8 mouse cellular contexts compared by ENCODE assay signal in the genomic region with DNA sequence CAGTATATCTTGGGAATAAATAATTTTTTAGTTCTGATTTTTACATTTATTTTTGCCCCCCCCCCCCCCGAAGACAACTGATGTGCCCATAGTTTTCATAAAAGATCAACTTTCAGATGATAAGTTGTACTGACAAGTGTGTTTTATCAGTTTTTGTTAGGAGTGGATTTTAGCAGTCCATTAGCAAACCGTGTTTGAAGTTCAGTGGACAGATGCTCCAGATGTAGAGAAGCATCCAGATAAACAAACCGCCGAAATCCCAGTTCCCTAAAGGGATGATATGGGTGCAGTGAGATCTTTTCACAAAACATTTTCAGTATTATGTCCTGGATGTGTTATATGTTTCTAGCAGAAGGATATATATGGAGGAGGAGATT. TPM values are rescaled to one million over a fixed set of nuclear protein-coding genes. Genes with fewer than 3 reads are reported as not detected.
DNase-seq lines count a peak whose midpoint lies in the region; ATAC-seq and TF ChIP-seq lines count a peak whose summit lies in the region.

No protein-coding gene starts in this region.

- no peaks in the 10 kb centered on the region for H3K9me3 ChIP-seq in lung, embryonic 15.5 days
- H3K9me3 ChIP-seq in intestine, postnatal 0 days (ENCODE audit: control insufficient read depth): no peaks in the 10 kb centered on the region
- H3K9me3 ChIP-seq in neural tube, embryonic 13.5 days: no peaks in the 10 kb centered on the region

- TF ChIP-seq POLR2A in embryonic fibroblast, embryonic 13.5 days (IDR thresholded peaks at IDR 0.05; ENCODE audit: low read depth, low read length): no peak

- no peak for ATAC-seq in lung, embryonic 15.5 days (ENCODE audit: borderline replicate concordance, extremely low read depth, low FRiP score, low TSS enrichment)
- ATAC-seq in intestine, postnatal 0 days: no peak
- ATAC-seq in neural tube, embryonic 13.5 days (ENCODE audit: low read depth): no peak

- 9% methylated on average over 4 of the region's 4 CpGs for WGBS in lung, embryonic 15.5 days
- 32% methylated on average over 4 of the region's 4 CpGs for WGBS in intestine, postnatal 0 days
- 39% methylated on average over 4 of the region's 4 CpGs for WGBS in neural tube, embryonic 13.5 days

- peak overlapping the region; percentile 64 for H3K4me3 ChIP-seq in lung, embryonic 15.5 days
- H3K4me3 ChIP-seq in embryonic fibroblast, embryonic 13.5 days (ENCODE audit: insufficient read depth, low read length): peak overlapping the region; percentile 77; the same call in 1 of the 2 replicates
- H3K4me3 ChIP-seq in intestine, postnatal 0 days (ENCODE audit: low read depth, low read length): peak overlapping the region; percentile 66
- peak overlapping the region; percentile 54 for H3K4me3 ChIP-seq in neural tube, embryonic 13.5 days

- H3K4me1 ChIP-seq in lung, embryonic 15.5 days: no peaks in the 10 kb centered on the region
- no peaks in the 10 kb centered on the region; the same call in 1 of the 2 replicates for H3K4me1 ChIP-seq in embryonic fibroblast, embryonic 13.5 days (ENCODE audit: control insufficient read depth, insufficient read depth, low read length)
- no peaks in the 10 kb centered on the region for H3K4me1 ChIP-seq in intestine, postnatal 0 days (replicated peaks; ENCODE audit: control insufficient read depth, insufficient read depth, low read length)
- H3K4me1 ChIP-seq in neural tube, embryonic 13.5 days (replicated peaks): peaks cover 7% of the 10 kb centered on the region

- no peak for TF ChIP-seq CTCF in embryonic fibroblast, embryonic 13.5 days (IDR thresholded peaks at IDR 0.05; ENCODE audit: borderline replicate concordance, insufficient read depth, low read length)
- no peak for TF ChIP-seq CTCF in intestine, postnatal 0 days (IDR thresholded peaks at IDR 0.05; ENCODE audit: low read depth)

- no peaks in the 10 kb centered on the region for H3K27me3 ChIP-seq in lung, embryonic 15.5 days
- no peaks in the 10 kb centered on the region for H3K27me3 ChIP-seq in intestine, postnatal 0 days (replicated peaks; ENCODE audit: control insufficient read depth, insufficient read depth, low read length)
- H3K27me3 ChIP-seq in neural tube, embryonic 13.5 days: no peaks in the 10 kb centered on the region

- peak overlapping the region; percentile 89 for H3K4me2 ChIP-seq in lung, embryonic 15.5 days
- peak overlapping the region; percentile 79 for H3K4me2 ChIP-seq in intestine, postnatal 0 days (replicated peaks; ENCODE audit: low read depth)
- peak overlapping the region; percentile 72 for H3K4me2 ChIP-seq in neural tube, embryonic 13.5 days

- no peak for DNase-seq in lung, adult 18-20 months
- no peak for DNase-seq in adrenal gland, postnatal 14 days
- DNase-seq in right cerebral cortex, postnatal 14 days: no peak
- no peak for DNase-seq in adrenal gland, adult 2 months

- H3K36me3 ChIP-seq in lung, embryonic 15.5 days: peaks cover 17% of the 10 kb centered on the region
- H3K36me3 ChIP-seq in intestine, postnatal 0 days (ENCODE audit: control insufficient read depth, insufficient read depth): peaks cover 4% of the 10 kb centered on the region
- H3K36me3 ChIP-seq in neural tube, embryonic 13.5 days: peaks cover 17% of the 10 kb centered on the region

- peak overlapping the region; percentile 89; the same call in 1 of the 2 replicates for H3K27ac ChIP-seq in lung, embryonic 15.5 days
- no peak overlapping the region for H3K27ac ChIP-seq in embryonic fibroblast, embryonic 13.5 days (ENCODE audit: insufficient read depth, low read length)
- H3K27ac ChIP-seq in intestine, postnatal 0 days (ENCODE audit: low read depth, low read length): no peak overlapping the region
- peak overlapping the region; percentile 96; the same call in 1 of the 2 replicates for H3K27ac ChIP-seq in neural tube, embryonic 13.5 days (replicated peaks)

- H3K9ac ChIP-seq in lung, embryonic 15.5 days: 0 out of 2 replicates have a peak overlapping the region, but pooled peaks have one; percentile 71
- peak overlapping the region; percentile 61; the same call in 1 of the 2 replicates for H3K9ac ChIP-seq in intestine, postnatal 0 days (ENCODE audit: low read depth, low read length)
- peak overlapping the region; percentile 74 for H3K9ac ChIP-seq in neural tube, embryonic 13.5 days

RNA-seq across cellular contexts. Expression of a gene that starts 1.5 kb away (rescaled TPM):
- 5.5 and 5.8 TPM in 2 replicates for polyA plus RNA-seq in lung, embryonic 15.5 days (2015; fragmentation: Nextera tagmentation; extraction: Ambion mirVana)
- polyA plus RNA-seq in embryonic fibroblast, embryonic 13.5 days (2011; ENCODE audit: insufficient read length, low read depth, missing spikeins): 3.0 and 4.2 TPM in 2 replicates
- polyA plus RNA-seq in intestine, postnatal 0 days (2015; fragmentation: Nextera tagmentation; extraction: Ambion mirVana): 1.9 and 2.8 TPM in 2 replicates
- polyA plus RNA-seq in neural tube, embryonic 13.5 days (2015; fragmentation: Nextera tagmentation; extraction: Ambion mirVana): 4.1 and 4.9 TPM in 2 replicates
- 40.7 and 45.5 TPM in 2 replicates for total RNA-seq in adrenal gland, postnatal 14 days (2021)
- 10 to 100 TPM; 18.3 to 30.5 TPM for total RNA-seq in adrenal gland, adult 2 months (2021)
- 0.54 and 0.91 TPM in 2 replicates for polyA plus RNA-seq in adrenal gland, adult 2 months (2012; rRNA removed)

RNA-seq across cellular contexts. Expression of a gene that starts 18.5 kb away (rescaled TPM):
- polyA plus RNA-seq in lung, embryonic 15.5 days (2015; fragmentation: Nextera tagmentation; extraction: Ambion mirVana): 265 and 271 TPM in 2 replicates
- 391 and 422 TPM in 2 replicates for polyA plus RNA-seq in embryonic fibroblast, embryonic 13.5 days (2011; ENCODE audit: insufficient read length, low read depth, missing spikeins)
- 95.3 and 101 TPM in 2 replicates for polyA plus RNA-seq in intestine, postnatal 0 days (2015; fragmentation: Nextera tagmentation; extraction: Ambion mirVana)
- polyA plus RNA-seq in neural tube, embryonic 13.5 days (2015; fragmentation: Nextera tagmentation; extraction: Ambion mirVana): 306 and 322 TPM in 2 replicates
- 210 and 212 TPM in 2 replicates for total RNA-seq in adrenal gland, postnatal 14 days (2021)
- total RNA-seq in adrenal gland, adult 2 months (2021): 100 to 1,000 TPM; 155 to 210 TPM
- 353 and 361 TPM in 2 replicates for polyA plus RNA-seq in adrenal gland, adult 2 months (2012; rRNA removed)

RNA-seq across cellular contexts. Expression of a gene that starts 26.6 kb away (rescaled TPM):
- 368 and 400 TPM in 2 replicates for polyA plus RNA-seq in lung, embryonic 15.5 days (2015; fragmentation: Nextera tagmentation; extraction: Ambion mirVana)
- polyA plus RNA-seq in embryonic fibroblast, embryonic 13.5 days (2011; ENCODE audit: insufficient read length, low read depth, missing spikeins): 88.3 and 102 TPM in 2 replicates
- polyA plus RNA-seq in intestine, postnatal 0 days (2015; fragmentation: Nextera tagmentation; extraction: Ambion mirVana): 286 and 294 TPM in 2 replicates
- polyA plus RNA-seq in neural tube, embryonic 13.5 days (2015; fragmentation: Nextera tagmentation; extraction: Ambion mirVana): 302 and 308 TPM in 2 replicates
- 102 and 105 TPM in 2 replicates for total RNA-seq in adrenal gland, postnatal 14 days (2021)
- 100 to 1,000 TPM in 1 of 2 experiments, 10 to 100 TPM in 1; 86.6 to 112 TPM for total RNA-seq in adrenal gland, adult 2 months (2021)
- 3.9 and 4.2 TPM in 2 replicates for polyA plus RNA-seq in adrenal gland, adult 2 months (2012; rRNA removed)

RNA-seq across cellular contexts. Expression of a gene that starts 26.9 kb away (rescaled TPM):
- polyA plus RNA-seq in lung, embryonic 15.5 days (2015; fragmentation: Nextera tagmentation; extraction: Ambion mirVana): 14.6 and 16.3 TPM in 2 replicates
- polyA plus RNA-seq in embryonic fibroblast, embryonic 13.5 days (2011; ENCODE audit: insufficient read length, low read depth, missing spikeins): 14.0 and 14.1 TPM in 2 replicates
- 15.8 and 20.3 TPM in 2 replicates for polyA plus RNA-seq in intestine, postnatal 0 days (2015; fragmentation: Nextera tagmentation; extraction: Ambion mirVana)
- polyA plus RNA-seq in neural tube, embryonic 13.5 days (2015; fragmentation: Nextera tagmentation; extraction: Ambion mirVana): 6.7 and 7.4 TPM in 2 replicates
- total RNA-seq in adrenal gland, postnatal 14 days (2021): 27.5 and 33.1 TPM in 2 replicates
- total RNA-seq in adrenal gland, adult 2 months (2021): 10 to 100 TPM; 39.3 to 39.4 TPM
- polyA plus RNA-seq in adrenal gland, adult 2 months (2012; rRNA removed): not detected in 2 replicates

RNA-seq across cellular contexts. Expression of a gene that starts 37.0 kb away (rescaled TPM):
- 2.8 and 2.9 TPM in 2 replicates for polyA plus RNA-seq in lung, embryonic 15.5 days (2015; fragmentation: Nextera tagmentation; extraction: Ambion mirVana)
- polyA plus RNA-seq in embryonic fibroblast, embryonic 13.5 days (2011; ENCODE audit: insufficient read length, low read depth, missing spikeins): 11.0 and 12.6 TPM in 2 replicates
- 2.0 and 2.3 TPM in 2 replicates for polyA plus RNA-seq in intestine, postnatal 0 days (2015; fragmentation: Nextera tagmentation; extraction: Ambion mirVana)
- polyA plus RNA-seq in neural tube, embryonic 13.5 days (2015; fragmentation: Nextera tagmentation; extraction: Ambion mirVana): 8.9 and 9.4 TPM in 2 replicates
- total RNA-seq in adrenal gland, postnatal 14 days (2021): 25.6 and 28.3 TPM in 2 replicates
- total RNA-seq in adrenal gland, adult 2 months (2021): 10 to 100 TPM; 34.5 to 38.0 TPM
- polyA plus RNA-seq in adrenal gland, adult 2 months (2012; rRNA removed): 8.9 and 9.6 TPM in 2 replicates

Comparison
In these comparisons a context has a peak if more than half of its experiments do, and no peak if none do; other contexts are left out.
1. H3K27ac ChIP-seq: peak in lung, embryonic 15.5 days (single experiment) and neural tube, embryonic 13.5 days (single experiment); none in embryonic fibroblast, embryonic 13.5 days (single experiment) and intestine, postnatal 0 days (single experiment).
2. RNA of a gene that starts 26.6 kb away (polyA plus RNA-seq): 368 to 400 TPM in lung, embryonic 15.5 days, 302 to 308 TPM in neural tube, embryonic 13.5 days, 286 to 294 TPM in intestine, postnatal 0 days and 88.3 to 102 TPM in embryonic fibroblast, embryonic 13.5 days; 3.9 to 4.2 TPM in adrenal gland, adult 2 months; every median in the first group is over 10 times any median in the second.
3. Peak in every context shown above with its lines, with median percentiles within 50 percentile points of each other: H3K4me2 ChIP-seq, H3K4me3 ChIP-seq and H3K9ac ChIP-seq.